Mouse (Mus musculus) hindbrain, embryonic 10.5 days (tissue): ENCODE results near the gene Olfr153. TPM values are rescaled to one million over a fixed set of nuclear protein-coding genes. Genes with fewer than 3 reads are reported as not detected.
"Not testable (repeated sequence)": the region's sequence is repeated elsewhere in the genome, so short reads cannot be mapped to it uniquely, and the experiment has no call there.

Source experiments
- DNase-seq: peaks from one replicate; pipeline ENCODE4 v3.0.0-alpha.2; 2017; ENCODE audit warnings: low spot score
- H3K27ac ChIP-seq: fragments of 300-500 bp; sonication (generic); 2 replicates; pipeline ENCODE4 v1.5.1; 2016; ENCODE audit warnings: mild to moderate bottlenecking, moderate library complexity
- H3K27me3 ChIP-seq: fragments of 300-500 bp; sonication (generic); 2 replicates; pipeline ENCODE4 v1.6.1; 2016; ENCODE audit warnings: mild to moderate bottlenecking; ENCODE audit not compliant: poor library complexity, insufficient read depth, severe bottlenecking
- H3K36me3 ChIP-seq: fragments of 300-500 bp; sonication (generic); 2 replicates; pipeline ENCODE4 v1.6.1; 2016; ENCODE audit warnings: mild to moderate bottlenecking, moderate library complexity
- H3K4me1 ChIP-seq: fragments of 300-500 bp; sonication (generic); replicated peaks from 2 replicates; pipeline ENCODE4 v1.6.1; 2016; ENCODE audit warnings: mild to moderate bottlenecking
- H3K4me3 ChIP-seq: fragments of 300-500 bp; sonication (generic); 2 replicates; pipeline ENCODE4 v1.5.1; 2016; ENCODE audit warnings: mild to moderate bottlenecking, moderate library complexity
- H3K9me3 ChIP-seq: fragments of 300-500 bp; sonication (generic); 2 replicates; pipeline ENCODE4 v1.6.1; 2016; ENCODE audit warnings: mild to moderate bottlenecking, moderate library complexity
- WGBS: fragments of 180-500 bp; shearing (Covaris S2); methylation state at CpG from one replicate; pipeline ENCODE4 v1.1.7; 2016; 5-methylcytosine and 5-hydroxymethylcytosine counted together
- polyA plus RNA-seq: library from polyadenylated mRNA; unstranded; fragments of >200 nt; fragmentation: Nextera tagmentation; extraction: Ambion mirVana; gene quantifications from 2 replicates; pipeline ENCODE4 v1.2.1, GENCODE M21; 2016

Olfr153 gene
- polyA plus RNA-seq = not detected in 2 replicates

DNA sequence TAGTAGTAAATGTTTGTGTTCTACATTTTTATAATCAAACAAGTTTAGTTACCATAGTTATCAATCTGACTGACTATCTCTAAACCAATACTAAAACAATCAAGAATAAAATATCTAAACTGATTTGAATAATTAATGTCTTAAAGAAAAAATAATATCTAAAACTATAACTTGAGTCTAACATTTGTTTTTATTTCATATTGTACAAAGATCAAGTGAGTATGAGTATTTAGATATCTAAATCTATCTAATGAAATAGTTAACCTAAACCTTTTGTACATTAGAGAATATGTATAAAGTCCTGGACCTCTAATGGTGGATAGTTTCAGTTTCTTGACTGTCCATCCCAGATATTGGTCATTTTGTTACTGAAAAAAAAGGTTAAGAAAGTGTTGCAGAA, at the start of gene Olfr153:
Gene Olfr153, plus strand, starts transcription at position 301 of the 400 bp plus-strand sequence.
- no peak for DNase-seq

GRCm38 (mm10) chr2:87482276-87482675, 49.3 kb upstream of the Olfr153 start:
- H3K27ac ChIP-seq = no peak overlapping the region
- 84% methylated on average over 2 of the region's 2 CpGs for WGBS
- H3K9me3 ChIP-seq = no peaks in the 10 kb centered on the region
- H3K36me3 ChIP-seq = no peaks in the 10 kb centered on the region
- no peaks in the 10 kb centered on the region for H3K27me3 ChIP-seq
- H3K4me1 ChIP-seq = no peaks in the 10 kb centered on the region
- no peak for DNase-seq
- no peak overlapping the region for H3K4me3 ChIP-seq

More for the DNA sequence above, at the start of gene Olfr153:
- Histone ChIP-seq H3K36me3 (no peaks in the 10 kb centered on the region), H3K4me3 (no peak within 1 kb of the TSS), H3K9me3 (no peaks in the 10 kb centered on the region), H3K4me1 (no peaks in the 10 kb centered on the region), H3K27ac (no peak within 1 kb of the TSS), H3K27me3 (no peaks in the 10 kb centered on the region)

DNA sequence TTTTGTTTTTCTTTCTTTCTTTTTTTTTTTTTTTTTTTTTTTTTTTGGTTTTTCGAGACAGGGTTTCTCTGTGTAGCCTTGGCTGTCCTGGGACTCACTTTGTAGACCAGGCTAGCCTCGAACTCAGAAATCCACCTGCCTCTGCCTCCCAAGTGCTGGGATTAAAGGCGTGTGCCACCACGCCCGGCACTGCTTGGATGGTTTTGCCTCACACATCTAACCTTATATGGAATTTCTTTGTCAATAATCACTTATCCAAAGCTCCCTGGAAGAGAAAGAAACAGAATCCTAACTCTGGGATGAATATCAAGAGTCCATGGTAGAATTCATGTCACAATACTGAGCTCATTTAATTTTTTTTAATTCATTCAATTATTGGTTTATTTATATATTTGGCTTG, 34.6 kb upstream of the Olfr153 start, which contains the start of gene Pramel7:
Gene Pramel7, minus strand, starts transcription at position 101 of the 400 bp plus-strand sequence.
- H3K27me3 ChIP-seq, H3K27ac ChIP-seq, H3K4me3 ChIP-seq, H3K4me1 ChIP-seq, H3K9me3 ChIP-seq, DNase-seq, H3K36me3 ChIP-seq: not testable (repeated sequence)
- WGBS = 88% methylated on average over 4 of the region's 5 CpGs

GRCm38 (mm10) chr2:87506265-87506664, 25.3 kb upstream of the Olfr153 start, which contains the start of gene Pramel6:
TSS of gene Pramel6 (plus strand) at chr2:87506565.
- H3K27ac ChIP-seq = no peak within 1 kb of the TSS
- 90% methylated on average over 6 of the region's 6 CpGs for WGBS
- H3K27me3 ChIP-seq = no peaks in the 10 kb centered on the region
- H3K4me3 ChIP-seq = no peak within 1 kb of the TSS
- H3K36me3 ChIP-seq = no peaks in the 10 kb centered on the region
- H3K4me1 ChIP-seq = no peaks in the 10 kb centered on the region
- H3K9me3 ChIP-seq = no peaks in the 10 kb centered on the region
- DNase-seq = no peak

DNA sequence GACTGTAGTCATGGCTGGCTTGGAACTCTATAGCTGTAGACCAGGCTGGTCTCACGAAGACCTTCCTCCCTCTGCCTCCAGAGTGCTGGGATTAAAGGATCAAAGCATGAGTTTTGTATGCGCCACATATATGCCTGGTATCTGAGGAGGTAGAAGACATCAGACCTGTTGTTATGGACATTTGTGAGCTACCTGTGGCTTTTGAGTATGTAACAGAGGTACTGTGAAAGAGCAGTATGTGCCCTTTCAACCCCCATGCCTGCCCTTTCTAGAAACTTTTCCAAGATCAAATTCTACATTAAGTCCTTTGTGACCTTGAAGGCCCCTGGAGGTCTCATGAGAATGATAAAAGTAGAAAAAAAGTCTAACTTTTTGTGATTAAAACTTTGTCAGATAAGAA, 16.6 kb upstream of the Olfr153 start:
- 88% methylated on average over 2 of the region's 2 CpGs for WGBS
- Histone ChIP-seq H3K27me3 (no peaks in the 10 kb centered on the region), H3K4me3 (no peak overlapping the region), H3K4me1 (no peaks in the 10 kb centered on the region), H3K9me3 (no peaks in the 10 kb centered on the region), H3K27ac (no peak overlapping the region), H3K36me3 (no peaks in the 10 kb centered on the region)
- DNase-seq = no peak

- DNase-seq = no peak
- Histone ChIP-seq H3K4me1 (no peaks in the 10 kb centered on the region), H3K4me3 (no peak overlapping the region), H3K27me3 (no peaks in the 10 kb centered on the region), H3K36me3 (no peaks in the 10 kb centered on the region), H3K9me3 (no peaks in the 10 kb centered on the region), H3K27ac (no peak overlapping the region)
- 87% methylated on average over 7 of the region's 8 CpGs for WGBS
Observed at GRCm38 (mm10) chr2:87515457-87516060, 16.0 kb upstream of the Olfr153 start.

DNA sequence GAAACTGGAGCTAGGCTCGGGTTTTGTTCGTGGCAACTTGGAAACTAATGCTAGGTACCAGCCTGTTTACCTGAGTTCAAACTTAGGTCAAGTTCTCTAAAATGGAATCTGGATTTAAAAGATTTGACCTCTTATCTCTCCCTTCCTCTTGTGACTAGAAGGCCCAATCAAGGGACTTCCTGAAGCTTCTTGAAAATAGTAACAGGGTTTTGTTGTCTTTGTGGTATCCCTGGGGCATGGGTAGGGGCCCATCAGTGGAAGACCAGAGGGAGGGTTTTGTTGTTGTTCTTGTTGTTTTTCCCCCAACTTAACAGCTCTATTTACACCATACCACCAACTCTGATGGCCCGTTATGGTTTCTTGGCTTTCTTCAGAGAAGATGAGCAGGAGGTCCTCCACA, 15.0 kb upstream of the Olfr153 start:
- Histone ChIP-seq H3K27me3 (no peaks in the 10 kb centered on the region), H3K9me3 (no peaks in the 10 kb centered on the region), H3K27ac (no peak overlapping the region), H3K36me3 (no peaks in the 10 kb centered on the region), H3K4me1 (no peaks in the 10 kb centered on the region), H3K4me3 (no peak overlapping the region)
- 85% methylated on average over 3 of the region's 3 CpGs for WGBS
- DNase-seq = no peak

DNA sequence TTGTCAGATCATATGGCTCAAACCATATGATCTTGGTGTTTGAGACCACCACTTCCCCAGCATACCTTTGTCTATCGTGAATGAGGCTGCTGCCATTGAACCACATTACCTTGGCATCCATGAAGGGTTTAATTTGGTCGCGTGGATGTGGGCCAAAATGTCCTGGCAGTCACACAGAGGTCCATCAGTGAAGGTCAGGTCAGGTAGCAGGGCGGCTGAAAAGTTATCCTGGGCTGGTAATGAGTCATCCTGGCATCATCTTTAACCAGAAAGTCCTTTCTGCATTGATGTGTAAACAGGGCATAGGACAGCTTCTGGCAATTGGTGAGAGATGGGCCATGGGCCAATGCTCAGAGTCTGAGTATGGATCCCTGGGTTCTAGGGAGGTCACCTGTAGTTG, 10.9 kb upstream of the Olfr153 start:
- H3K9me3 ChIP-seq = no peaks in the 10 kb centered on the region

GRCm38 (mm10) chr2:87525899-87526616, 5.5 kb upstream of the Olfr153 start:
- not testable (repeated sequence) for H3K9me3 ChIP-seq, H3K36me3 ChIP-seq, H3K4me1 ChIP-seq, H3K27ac ChIP-seq, H3K27me3 ChIP-seq
- peak; percentile 21 for DNase-seq
- 34% methylated on average over 39 of the region's 39 CpGs for whole genome bisulfite sequencing
- H3K4me3 ChIP-seq = peak overlapping the region; percentile 28

More for the DNA sequence above, 10.9 kb upstream of the Olfr153 start:
- H3K27me3 ChIP-seq = no peaks in the 10 kb centered on the region
- WGBS = 88% methylated on average over 4 of the region's 4 CpGs
- no peak overlapping the region for H3K4me3 ChIP-seq
- H3K4me1 ChIP-seq = no peaks in the 10 kb centered on the region
- no peak overlapping the region for H3K27ac ChIP-seq
- no peaks in the 10 kb centered on the region for H3K36me3 ChIP-seq
- no peak for DNase-seq

- Histone ChIP-seq H3K36me3 (no peaks in the 10 kb centered on the region), H3K9me3 (no peaks in the 10 kb centered on the region), H3K4me3 (no peak overlapping the region), H3K27me3 (no peaks in the 10 kb centered on the region), H3K27ac (no peak overlapping the region), H3K4me1 (no peaks in the 10 kb centered on the region)
- WGBS = 61% methylated on average over 2 of the region's 2 CpGs
- no peak for DNase-seq
Observed at GRCm38 (mm10) chr2:87534826-87535225, 3.2 kb downstream of the Olfr153 start.

GRCm38 (mm10) chr2:87545442-87545841, 13.8 kb downstream of the Olfr153 start, which contains the start of gene Olfr1128:
TSS of gene Olfr1128 (minus strand) at chr2:87545542.
- Histone ChIP-seq H3K27ac (no peak within 1 kb of the TSS), H3K9me3 (no peaks in the 10 kb centered on the region), H3K36me3 (no peaks in the 10 kb centered on the region), H3K4me1 (no peaks in the 10 kb centered on the region), H3K27me3 (no peaks in the 10 kb centered on the region), H3K4me3 (no peak within 1 kb of the TSS)
- 92% methylated on average over 1 of the region's 1 CpGs for WGBS
- no peak for DNase-seq

DNA sequence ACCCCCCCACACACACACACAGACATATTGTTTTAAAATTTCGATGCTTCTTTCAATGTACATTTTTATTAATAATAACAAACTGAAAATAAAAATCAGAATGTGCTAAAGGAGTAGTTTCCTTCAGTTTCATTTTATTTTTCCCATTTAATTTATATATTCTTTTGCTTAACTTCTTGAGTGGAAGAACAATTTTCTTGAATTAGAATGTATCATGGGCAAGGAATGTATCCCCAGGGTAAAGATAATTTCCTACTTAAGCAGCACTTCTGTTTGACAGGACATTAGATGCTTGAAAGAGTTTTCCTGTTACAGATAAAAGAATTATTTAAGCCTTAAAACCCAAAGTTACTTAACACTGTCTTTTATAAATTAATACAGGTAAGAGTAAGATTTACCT, 42.0 kb downstream of the Olfr153 start, which contains the start of gene Olfr1129:
Gene Olfr1129, plus strand, starts transcription at position 301 of the 400 bp plus-strand sequence.
- 80% methylated on average over 1 of the region's 1 CpGs for WGBS
- not testable (repeated sequence) for H3K9me3 ChIP-seq, DNase-seq, H3K4me1 ChIP-seq, H3K27me3 ChIP-seq, H3K4me3 ChIP-seq, H3K27ac ChIP-seq, H3K36me3 ChIP-seq
